Mouse (Mus musculus): ENCODE measurements around the gene Olfr741.

Olfr741 gene

DNA sequence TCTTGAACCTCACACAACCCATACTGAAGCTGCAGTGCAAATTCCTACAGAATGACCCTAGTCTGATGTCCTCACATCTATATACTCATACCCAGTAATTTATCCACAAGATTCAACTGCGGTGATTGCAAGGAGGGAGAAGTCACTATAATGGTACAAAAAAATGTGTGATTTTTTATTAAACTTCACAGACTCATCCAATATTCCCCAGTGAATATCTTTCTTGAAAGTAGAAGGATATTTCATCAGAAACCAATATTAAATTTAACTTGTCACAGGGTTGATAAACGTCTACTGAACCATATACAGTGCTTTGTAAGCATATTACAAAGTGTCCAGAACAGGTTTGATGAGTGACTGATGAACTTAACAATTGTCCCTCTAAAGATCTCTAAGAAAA lies at the start of gene Olfr741:
Olfr741 (plus strand) TSS at position 301 of the 400 bp plus-strand sequence.
- no peak for DNase-seq (ENCODE audit: low spot score)

DNA sequence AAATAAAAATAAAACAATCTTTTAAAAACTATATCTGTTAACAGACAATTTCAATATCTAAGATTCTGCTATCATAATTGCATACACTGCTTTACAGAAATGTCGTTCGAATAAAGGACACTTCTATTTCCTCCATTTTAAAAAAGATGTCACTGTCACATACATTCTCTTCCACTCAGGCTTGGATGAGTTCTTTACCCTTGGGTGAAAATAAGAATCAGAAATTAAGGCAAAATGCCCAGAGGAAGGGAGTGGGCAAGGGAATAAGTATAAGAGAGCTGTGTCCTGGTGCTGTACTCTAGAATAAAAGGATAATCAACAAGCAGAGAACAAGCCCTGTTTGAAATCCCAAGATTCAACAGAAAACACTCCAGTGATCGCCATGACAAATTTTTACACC lies 27.3 kb upstream of the Olfr741 start, which contains the start of gene Olfr740:
Olfr740 (plus strand) TSS at position 301 of the 400 bp plus-strand sequence.
- DNase-seq (ENCODE audit: low spot score), result no peak

DNA sequence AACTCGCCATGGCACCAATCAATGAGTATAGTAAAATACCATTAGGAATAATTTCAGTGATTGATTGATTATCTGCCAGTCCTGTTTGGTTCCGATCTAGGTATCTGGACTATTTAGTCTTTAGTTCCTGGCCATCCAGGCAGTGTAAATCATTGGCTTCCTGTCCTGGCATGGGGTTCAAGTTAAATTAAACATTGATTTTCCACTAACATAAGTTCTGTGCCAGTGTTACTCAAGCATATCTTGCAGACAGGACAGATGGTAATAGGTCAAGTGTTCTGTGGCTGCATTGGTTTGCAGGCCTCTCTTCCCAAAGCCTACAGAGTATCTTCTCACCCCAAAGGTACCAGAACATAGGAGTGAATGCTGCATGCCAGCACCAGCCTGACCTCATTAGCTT lies 5.9 kb downstream of the Olfr741 start:
- no peak for DNase-seq (ENCODE audit: low spot score)

DNA sequence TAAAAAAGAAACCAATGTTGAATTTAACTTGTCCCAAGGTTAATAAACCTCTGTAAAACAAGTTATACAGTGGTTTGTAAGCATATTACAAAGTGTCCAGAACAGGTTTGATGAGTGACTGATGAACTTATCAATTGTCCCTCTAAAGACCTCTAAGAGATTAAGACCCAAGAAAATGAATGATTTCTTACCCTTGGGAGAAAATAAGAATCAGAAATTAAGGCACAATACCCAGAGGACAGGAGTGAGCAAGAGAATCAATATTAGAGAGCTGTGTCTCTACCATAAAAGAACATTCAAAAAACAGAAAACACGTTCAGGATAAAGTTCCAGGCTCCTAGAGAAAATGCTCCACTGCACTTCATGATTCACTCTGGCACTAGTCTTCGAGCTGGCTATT lies 30.8 kb downstream of the Olfr741 start, which contains the start of gene Olfr742:
Olfr742 (plus strand) TSS at position 301 of the 400 bp plus-strand sequence.
- DNase-seq (ENCODE audit: low spot score), result no peak

DNA sequence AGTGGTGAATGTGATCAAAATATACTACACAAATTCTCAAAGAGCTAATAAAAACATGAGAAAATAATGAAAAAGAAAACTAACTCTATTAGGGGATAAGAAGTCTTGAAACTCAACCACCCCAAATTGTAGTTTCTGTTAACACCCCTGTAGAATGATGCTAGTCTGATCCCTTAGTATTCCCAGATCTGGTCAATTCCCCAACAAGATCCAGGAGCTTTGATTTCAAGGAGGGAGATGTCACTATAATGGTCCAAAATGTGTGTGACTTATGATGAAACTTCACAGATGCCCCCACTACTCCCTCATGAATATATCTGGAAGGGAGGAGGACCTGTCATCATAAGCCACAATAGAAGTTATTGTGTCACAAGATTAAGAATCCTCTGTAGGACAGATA lies 49.0 kb downstream of the Olfr741 start, which contains the start of gene Olfr743:
Olfr743 (plus strand) TSS at position 301 of the 400 bp plus-strand sequence.
- no peak for DNase-seq (ENCODE audit: low spot score)

Measured in ovary, adult 18-20 months (tissue).